Mouse (Mus musculus): ENCODE data around the gene Gm525. TPM values are rescaled to one million over a fixed set of nuclear protein-coding genes. Genes with fewer than 3 reads are reported as not detected.

Gm525 gene
- not detected for polyA plus RNA-seq (2017; shearing (Covaris generic))

DNA sequence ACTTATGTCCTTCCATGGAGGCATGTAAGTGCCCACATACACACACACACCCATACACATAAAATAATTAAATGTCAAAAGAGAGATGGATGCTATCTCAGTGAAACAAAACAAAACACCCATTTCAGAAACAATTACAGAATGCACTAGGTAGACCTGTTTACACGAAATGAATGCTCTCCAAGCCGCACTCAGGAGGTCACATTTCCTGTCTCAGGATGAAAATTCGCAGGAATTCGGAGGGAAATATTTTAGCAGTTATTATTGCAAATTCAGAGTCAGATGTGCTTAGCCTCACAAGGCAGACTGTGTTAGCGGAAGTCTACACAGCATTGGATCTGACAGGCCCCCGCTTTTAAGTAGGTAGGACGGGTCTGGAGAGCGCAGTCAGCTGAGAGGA lies at the start of gene Gm525:
TSS of gene Gm525 (plus strand) at position 301 of the 400 bp plus-strand sequence.

DNA sequence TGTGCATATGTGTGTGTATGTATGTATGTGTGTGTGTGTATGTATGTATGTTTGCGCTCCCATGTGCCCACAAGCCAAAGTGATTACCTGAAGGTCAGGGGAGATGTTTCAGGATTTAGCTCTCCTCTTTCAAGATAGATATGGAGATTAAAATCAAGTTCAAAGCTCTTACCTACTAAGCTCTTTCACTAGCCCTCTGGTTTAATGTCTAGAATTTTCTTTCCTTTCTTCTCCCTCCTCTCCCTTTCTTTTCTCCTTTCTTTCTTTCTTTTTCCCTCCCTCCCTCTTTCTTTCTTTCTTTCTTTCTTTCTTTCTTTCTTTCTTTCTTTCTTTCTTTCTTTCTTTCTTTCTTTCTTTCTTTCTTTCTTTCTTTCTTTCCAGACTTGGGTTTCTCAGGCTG lies 6.9 kb upstream of the Gm525 start, which contains the start of gene Dgke:
TSS of gene Dgke (minus strand) at position 101 of the 400 bp plus-strand sequence.

Other genes starting within 250 kb of the Gm525 start
- 2.8 TPM for gene Akap1, start 209.3 kb upstream of the Gm525 start, polyA plus RNA-seq (2017; shearing (Covaris generic))
- 20.0 TPM for gene Scpep1, start 118.4 kb upstream of the Gm525 start, polyA plus RNA-seq (2017; shearing (Covaris generic))
- not detected for gene Elobl, start 106.9 kb upstream of the Gm525 start, polyA plus RNA-seq (2017; shearing (Covaris generic))
- gene Coil, start 103.6 kb upstream of the Gm525 start, polyA plus RNA-seq (2017; shearing (Covaris generic)), result 19.2 TPM
- gene Trim25, start 74.5 kb upstream of the Gm525 start, polyA plus RNA-seq (2017; shearing (Covaris generic)), result 52.0 TPM
- gene Dgke, start 7.0 kb upstream of the Gm525 start, polyA plus RNA-seq (2017; shearing (Covaris generic)), result 7.2 TPM
- gene Nog, start 228.5 kb downstream of the Gm525 start, polyA plus RNA-seq (2017; shearing (Covaris generic)), result not detected

Measured in activated CD4-positive, CD25-positive, alpha-beta regulatory T cell, adult 9 weeks (primary cell).